Mouse (Mus musculus) kidney, embryonic 14.5 days (tissue): ENCODE measurements around the gene Poc1a. TPM values are rescaled to one million over a fixed set of nuclear protein-coding genes. Genes with fewer than 3 reads are reported as not detected.

Experiments
- ATAC-seq: fragments of 200-750 bp; cut with Nextera tagmentation; 2 replicates; pipeline ENCODE4 v1.8.0; 2017; ENCODE audit warnings: moderate number of reproducible peaks, mild to moderate bottlenecking, moderate TSS enrichment, moderate library complexity; ENCODE audit not compliant: low FRiP score, low TSS enrichment
- H3K27ac ChIP-seq: fragments of 300-500 bp; sonication (generic); 2 replicates; pipeline ENCODE4 v1.5.1; 2014; ENCODE audit warnings: low read depth, mild to moderate bottlenecking, low read length, moderate library complexity, mixed read lengths
- H3K27me3 ChIP-seq: fragments of 300-500 bp; sonication (generic); 2 replicates; pipeline ENCODE4 v1.6.1; 2014; ENCODE audit warnings: mild to moderate bottlenecking, low read length; ENCODE audit not compliant: control insufficient read depth, insufficient read depth
- H3K36me3 ChIP-seq: fragments of 300-500 bp; sonication (generic); 2 replicates; pipeline ENCODE4 v1.6.1; 2014; ENCODE audit warnings: low read length, mixed read lengths; ENCODE audit not compliant: control insufficient read depth, insufficient read depth
- H3K4me1 ChIP-seq: fragments of 300-500 bp; sonication (generic); 2 replicates; pipeline ENCODE4 v1.6.1; 2014; ENCODE audit warnings: low read length, mixed read lengths; ENCODE audit not compliant: control insufficient read depth, insufficient read depth
- H3K4me2 ChIP-seq: fragments of 300-500 bp; sonication (generic); replicated peaks from 2 replicates; pipeline ENCODE4 v1.6.1; 2014; ENCODE audit warnings: low read depth, mild to moderate bottlenecking, low read length
- H3K4me3 ChIP-seq: fragments of 300-500 bp; sonication (generic); 2 replicates; pipeline ENCODE4 v1.5.1; 2014; ENCODE audit warnings: mild to moderate bottlenecking, low read length
- H3K9ac ChIP-seq: fragments of 300-500 bp; sonication (generic); 2 replicates; pipeline ENCODE4 v1.6.1; 2014; ENCODE audit warnings: low read depth, mild to moderate bottlenecking, low read length, moderate library complexity
- H3K9me3 ChIP-seq: fragments of 300-500 bp; sonication (generic); 2 replicates; pipeline ENCODE4 v1.6.1; 2016; ENCODE audit warnings: low read length; ENCODE audit not compliant: control insufficient read depth
- WGBS: fragments of 180-500 bp; shearing (Covaris S2); extraction: QIAGEN DNeasy Blood & Tissue Kit; methylation state at CpG from one replicate; pipeline ENCODE4 v1.1.7; 2014; 5-methylcytosine and 5-hydroxymethylcytosine counted together
- polyA plus RNA-seq: library from polyadenylated mRNA; unstranded; fragments of >200 nt; fragmentation: Nextera tagmentation; extraction: Ambion mirVana; gene quantifications from 2 replicates; pipeline ENCODE4 v1.2.1, GENCODE M21; 2014

Poc1a gene
- polyA plus RNA-seq, 1 experiment from 2014 or later, result 29.1 TPM

GRCm38 (mm10) chr9:106328772-106329511 lies 48.1 kb downstream of the Poc1a start:
- Histone ChIP-seq H3K9ac (no peak overlapping the region), H3K9me3 (no peaks in the 10 kb centered on the region), H3K4me1 (peaks cover 5% of the 10 kb centered on the region; the same call in 1 of the 2 replicates), H3K4me2 (no peak overlapping the region), H3K36me3 (peaks cover 4% of the 10 kb centered on the region; the same call in 1 of the 2 replicates), H3K27ac (peak overlapping the region; percentile 73), H3K27me3 (no peaks in the 10 kb centered on the region), H3K4me3 (no peak overlapping the region)
- peak; percentile 58 for ATAC-seq
- WGBS, result 41% methylated on average over 5 of the region's 5 CpGs

GRCm38 (mm10) chr9:106332746-106333145 lies 51.9 kb downstream of the Poc1a start:
- peaks cover 5% of the 10 kb centered on the region; the same call in 1 of the 2 replicates for H3K4me1 ChIP-seq
- WGBS, result 66% methylated on average over 3 of the region's 3 CpGs
- H3K4me2 ChIP-seq, result no peak overlapping the region
- H3K9me3 ChIP-seq, result no peaks in the 10 kb centered on the region
- no peak overlapping the region for H3K27ac ChIP-seq
- H3K27me3 ChIP-seq, result no peaks in the 10 kb centered on the region
- peaks cover 4% of the 10 kb centered on the region; the same call in 1 of the 2 replicates for H3K36me3 ChIP-seq
- H3K9ac ChIP-seq, result no peak overlapping the region
- ATAC-seq, result no peak
- no peak overlapping the region for H3K4me3 ChIP-seq

GRCm38 (mm10) chr9:106337620-106338019 lies 56.8 kb downstream of the Poc1a start:
- H3K9ac ChIP-seq, result no peak overlapping the region
- H3K27ac ChIP-seq, result peak overlapping the region; percentile 51; the same call in 1 of the 2 replicates
- H3K4me3 ChIP-seq, result no peak overlapping the region
- no peaks in the 10 kb centered on the region for H3K27me3 ChIP-seq
- H3K9me3 ChIP-seq, result no peaks in the 10 kb centered on the region
- ATAC-seq, result no peak
- H3K36me3 ChIP-seq, result no peaks in the 10 kb centered on the region
- peaks cover 42% of the 10 kb centered on the region for H3K4me1 ChIP-seq
- H3K4me2 ChIP-seq, result no peak overlapping the region
- 71% methylated on average over 9 of the region's 9 CpGs for WGBS

- Histone ChIP-seq H3K27ac (peak overlapping the region; percentile 51; the same call in 1 of the 2 replicates), H3K9ac (no peak overlapping the region), H3K36me3 (no peaks in the 10 kb centered on the region), H3K27me3 (no peaks in the 10 kb centered on the region), H3K4me3 (no peak overlapping the region), H3K4me2 (no peak overlapping the region), H3K9me3 (no peaks in the 10 kb centered on the region), H3K4me1 (peaks cover 42% of the 10 kb centered on the region)
- WGBS, result 31% methylated on average over 10 of the region's 10 CpGs
- no peak for ATAC-seq
Observed at GRCm38 (mm10) chr9:106338462-106339172, 57.8 kb downstream of the Poc1a start.

- no peaks in the 10 kb centered on the region for H3K36me3 ChIP-seq
- no peaks in the 10 kb centered on the region for H3K9me3 ChIP-seq
- 69% methylated on average over 6 of the region's 6 CpGs for WGBS
- no peak overlapping the region for H3K9ac ChIP-seq
- H3K4me3 ChIP-seq, result no peak overlapping the region
- no peaks in the 10 kb centered on the region for H3K27me3 ChIP-seq
- ATAC-seq, result no peak
- no peak overlapping the region for H3K4me2 ChIP-seq
- H3K27ac ChIP-seq, result peak overlapping the region; percentile 42; the same call in 1 of the 2 replicates
- peaks cover 42% of the 10 kb centered on the region for H3K4me1 ChIP-seq
Observed at GRCm38 (mm10) chr9:106339173-106339558, 58.3 kb downstream of the Poc1a start.

GRCm38 (mm10) chr9:106339730-106340129 lies 58.9 kb downstream of the Poc1a start:
- H3K4me3 ChIP-seq, result no peak overlapping the region
- no peaks in the 10 kb centered on the region for H3K27me3 ChIP-seq
- WGBS, result 80% methylated on average over 4 of the region's 4 CpGs
- peak overlapping the region; percentile 88; the same call in 1 of the 2 replicates for H3K27ac ChIP-seq
- H3K9ac ChIP-seq, result no peak overlapping the region
- no peaks in the 10 kb centered on the region for H3K36me3 ChIP-seq
- H3K4me2 ChIP-seq, result no peak overlapping the region
- no peak for ATAC-seq
- no peaks in the 10 kb centered on the region for H3K9me3 ChIP-seq
- H3K4me1 ChIP-seq, result peaks cover 44% of the 10 kb centered on the region

GRCm38 (mm10) chr9:106340501-106341312 lies 59.8 kb downstream of the Poc1a start:
- Histone ChIP-seq H3K27me3 (no peaks in the 10 kb centered on the region), H3K9ac (no peak overlapping the region), H3K4me1 (peaks cover 52% of the 10 kb centered on the region), H3K4me3 (no peak overlapping the region), H3K36me3 (no peaks in the 10 kb centered on the region), H3K4me2 (no peak overlapping the region), H3K9me3 (no peaks in the 10 kb centered on the region), H3K27ac (peak overlapping the region; percentile 88)
- WGBS, result 13% methylated on average over 13 of the region's 13 CpGs
- peak; percentile 44 for ATAC-seq

GRCm38 (mm10) chr9:106341313-106341686 lies 60.4 kb downstream of the Poc1a start:
- peak; percentile 30; the same call in 1 of the 2 replicates for ATAC-seq
- no peak overlapping the region for H3K4me2 ChIP-seq
- peaks cover 52% of the 10 kb centered on the region for H3K4me1 ChIP-seq
- 19% methylated on average over 3 of the region's 3 CpGs for WGBS
- no peaks in the 10 kb centered on the region for H3K27me3 ChIP-seq
- no peak overlapping the region for H3K4me3 ChIP-seq
- H3K27ac ChIP-seq, result peak overlapping the region; percentile 88
- no peaks in the 10 kb centered on the region for H3K9me3 ChIP-seq
- H3K36me3 ChIP-seq, result no peaks in the 10 kb centered on the region
- no peak overlapping the region for H3K9ac ChIP-seq
